Mouse (Mus musculus): ENCODE measurements at regions not wholly inside any gene's neighbourhood (a gene's known extent, or its start where the extent isn't known, plus 50 kb on each side); places are given as distances from the start of the nearest gene placed in this dataset.

- in situ Hi-C loops (cut with MboI; ENCODE audit: low sequenced_read_pairs) = no loop called here
These were observed 97.9 kb upstream of the Eef1e1 start for GRCm38 (mm10) chr13:38756629-38757227.

GRCm38 (mm10) chr13:38753722-38754121 lies 94.9 kb upstream of the Eef1e1 start:
- in situ Hi-C loops (cut with MboI; ENCODE audit: low sequenced_read_pairs) = no loop called here

DNA sequence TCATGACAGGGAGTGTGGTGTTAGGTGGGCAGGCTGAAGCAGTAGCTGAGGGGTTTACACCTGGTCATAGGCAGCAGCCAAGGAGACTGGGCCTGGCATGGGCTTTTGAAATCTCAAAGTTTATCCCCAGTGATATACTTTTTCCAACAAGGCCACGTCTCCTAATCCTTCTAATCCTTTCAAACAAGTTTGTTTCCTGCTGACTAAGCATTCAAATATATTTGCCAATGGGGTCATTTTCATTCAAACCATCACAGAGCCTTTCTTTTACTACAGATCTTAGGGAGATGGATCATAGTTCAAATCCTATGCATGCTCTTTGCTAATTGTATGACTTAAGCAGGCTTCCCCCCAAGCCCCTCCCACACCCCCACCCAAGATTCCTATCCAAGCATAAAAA lies 93.0 kb upstream of the Eef1e1 start:
- in situ Hi-C loops (cut with MboI; ENCODE audit: low sequenced_read_pairs) = no loop called here

GRCm38 (mm10) chr13:38740066-38740465 lies 81.2 kb upstream of the Eef1e1 start:
- in situ Hi-C loops (cut with MboI; ENCODE audit: low sequenced_read_pairs) = no loop called here

DNA sequence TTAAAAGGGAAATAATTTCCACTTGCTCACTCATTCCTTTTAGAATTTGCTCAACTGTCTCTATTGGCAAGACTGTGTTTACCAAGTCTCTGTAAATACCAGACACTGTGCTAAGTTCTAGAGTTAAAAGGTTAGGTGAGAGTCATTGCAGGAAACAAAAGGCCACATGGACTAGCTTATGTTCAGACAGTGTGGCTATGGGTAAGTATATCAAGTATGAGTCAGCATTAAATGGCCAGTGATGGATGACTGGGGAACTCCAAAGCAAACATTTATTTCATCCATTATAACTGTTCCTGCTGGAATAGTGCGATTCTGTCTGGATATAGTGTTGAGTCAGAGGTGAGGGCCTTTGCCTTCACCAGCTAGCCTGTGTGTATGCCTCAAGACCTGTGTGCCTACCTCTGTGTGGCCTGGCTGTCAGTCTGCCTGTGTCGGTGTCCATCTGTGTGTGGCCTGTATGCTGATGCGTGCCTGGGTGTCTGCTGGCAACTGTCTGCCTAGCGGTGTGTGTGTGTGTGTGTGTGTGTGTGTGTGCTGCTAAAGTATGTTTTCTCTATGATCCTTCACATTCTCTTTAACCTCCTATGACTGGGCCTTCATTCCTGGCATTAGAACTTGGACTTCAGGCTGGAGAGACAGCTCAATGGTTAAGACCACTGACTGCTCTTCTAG lies 77.6 kb upstream of the Eef1e1 start:
- in situ Hi-C loops (cut with MboI; ENCODE audit: low sequenced_read_pairs) = no loop called here

- in situ Hi-C loops (cut with MboI; ENCODE audit: low sequenced_read_pairs) = no loop called here
These were observed 76.4 kb upstream of the Eef1e1 start for GRCm38 (mm10) chr13:38735294-38735693.

- in situ Hi-C loops (cut with MboI; ENCODE audit: low sequenced_read_pairs) = no loop called here
These were observed 74.4 kb upstream of the Eef1e1 start for GRCm38 (mm10) chr13:38733246-38733645.

DNA sequence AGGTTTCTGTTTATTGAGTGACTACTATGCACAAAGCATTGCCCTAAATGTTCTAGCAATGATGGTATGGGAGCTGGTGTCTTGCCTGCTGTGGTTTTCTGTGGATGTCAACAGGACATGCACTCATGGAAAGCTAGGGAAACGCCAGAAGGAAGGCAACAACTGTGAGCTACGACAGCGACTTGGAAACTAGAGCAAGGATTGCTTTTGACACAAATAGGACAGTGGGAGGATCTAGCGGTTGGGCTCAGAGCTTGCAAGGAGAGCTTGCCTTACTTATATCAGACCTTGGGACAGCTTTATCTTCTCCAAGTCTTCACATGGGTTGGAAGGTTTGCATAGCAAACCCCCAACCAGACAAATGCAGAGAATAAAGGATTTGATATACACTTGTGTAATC lies 66.6 kb upstream of the Eef1e1 start:
- in situ Hi-C loops (cut with MboI; ENCODE audit: low sequenced_read_pairs) = no loop called here

DNA sequence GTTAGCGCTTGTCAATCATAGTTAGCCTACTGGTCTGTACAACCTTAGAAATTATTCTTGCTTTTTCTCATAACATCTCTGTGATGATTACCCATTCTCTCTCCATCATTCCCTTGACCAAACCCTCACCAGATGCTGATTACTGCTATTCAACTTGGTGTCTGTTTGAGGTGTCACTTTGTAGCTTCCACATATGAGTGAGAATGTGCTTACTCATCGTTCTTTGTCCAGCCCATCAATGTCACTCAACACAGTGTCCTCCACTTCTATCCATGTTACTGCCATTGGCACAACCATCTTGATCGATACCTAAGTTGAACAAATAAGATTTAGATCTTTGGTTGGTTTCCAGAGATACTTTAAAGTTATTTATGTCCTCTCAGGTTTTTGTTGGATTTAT lies 62.3 kb upstream of the Eef1e1 start:
- in situ Hi-C loops (cut with MboI; ENCODE audit: low sequenced_read_pairs) = no loop called here

GRCm38 (mm10) chr13:38714838-38715237 lies 56.0 kb upstream of the Eef1e1 start:
- in situ Hi-C loops (cut with MboI; ENCODE audit: low sequenced_read_pairs) = no loop called here
